In genomic region chr13:28886691-28887090, GRCm38 (mm10) we compare ENCODE assay signal across 8 mouse cellular contexts.
DNase-seq lines count a peak whose midpoint lies in the region; ATAC-seq and TF ChIP-seq lines count a peak whose summit lies in the region.

No protein-coding gene starts in this region.

- no peak for TF ChIP-seq CTCF in kidney, adult 2 months (conservative IDR thresholded peaks at IDR 0.05; ENCODE audit: insufficient read depth, insufficient read length, low read depth, low read length)
- no peak for TF ChIP-seq CTCF in forebrain, postnatal 0 days (IDR thresholded peaks at IDR 0.05; ENCODE audit: low read depth)
- TF ChIP-seq CTCF in midbrain, postnatal 0 days (IDR thresholded peaks at IDR 0.05) = no peak

- no peaks in the 10 kb centered on the region for H3K36me3 ChIP-seq in kidney, adult 2 months (ENCODE audit: control insufficient read depth, insufficient read depth, low read length)
- H3K36me3 ChIP-seq in forebrain, postnatal 0 days (ENCODE audit: insufficient read depth) = no peaks in the 10 kb centered on the region
- H3K36me3 ChIP-seq in kidney, embryonic 15.5 days = no peaks in the 10 kb centered on the region
- H3K36me3 ChIP-seq in midbrain, postnatal 0 days (ENCODE audit: insufficient read depth, low read length) = no peaks in the 10 kb centered on the region

- no peaks in the 10 kb centered on the region for H3K4me1 ChIP-seq in kidney, adult 2 months (ENCODE audit: control insufficient read depth, insufficient read depth, low read length)
- H3K4me1 ChIP-seq in forebrain, postnatal 0 days (ENCODE audit: insufficient read depth) = 0 out of 2 replicates have a peak, but pooled peaks cover 5% of the 10 kb centered on the region
- peaks cover 37% of the 10 kb centered on the region for H3K4me1 ChIP-seq in kidney, embryonic 15.5 days
- no peaks in the 10 kb centered on the region for H3K4me1 ChIP-seq in midbrain, postnatal 0 days (ENCODE audit: insufficient read depth, low read length)

- peak overlapping the region; percentile 34 for H3K4me2 ChIP-seq in forebrain, postnatal 0 days (ENCODE audit: low read depth)
- H3K4me2 ChIP-seq in kidney, embryonic 15.5 days = peak overlapping the region; percentile 38
- 0 out of 2 replicates have a peak overlapping the region, but pooled peaks have one; percentile 28 for H3K4me2 ChIP-seq in midbrain, postnatal 0 days (ENCODE audit: low read depth, low read length, poor library complexity, severe bottlenecking)

- H3K9ac ChIP-seq in forebrain, postnatal 0 days = no peak overlapping the region
- H3K9ac ChIP-seq in kidney, embryonic 15.5 days = no peak overlapping the region
- H3K9ac ChIP-seq in midbrain, postnatal 0 days (replicated peaks; ENCODE audit: low read length, poor library complexity, severe bottlenecking) = no peak overlapping the region

- H3K27me3 ChIP-seq in kidney, adult 2 months (replicated peaks; ENCODE audit: control insufficient read depth, insufficient read depth, low read length) = 0 out of 2 replicates have a peak, but pooled peaks cover 2% of the 10 kb centered on the region
- no peaks in the 10 kb centered on the region for H3K27me3 ChIP-seq in forebrain, postnatal 0 days (ENCODE audit: insufficient read depth, low read length)
- H3K27me3 ChIP-seq in kidney, embryonic 15.5 days = peaks cover 25% of the 10 kb centered on the region
- no peaks in the 10 kb centered on the region; the same call in 1 of the 2 replicates for H3K27me3 ChIP-seq in midbrain, postnatal 0 days (ENCODE audit: insufficient read depth, low read length)

- no peaks in the 10 kb centered on the region for H3K9me3 ChIP-seq in forebrain, postnatal 0 days (ENCODE audit: low read length)
- no peaks in the 10 kb centered on the region for H3K9me3 ChIP-seq in kidney, embryonic 15.5 days (replicated peaks)
- no peaks in the 10 kb centered on the region for H3K9me3 ChIP-seq in midbrain, postnatal 0 days (ENCODE audit: low read length)

- 45% methylated on average over 11 of the region's 11 CpGs for WGBS in kidney, adult 2 months
- WGBS in forebrain, postnatal 0 days = 22% methylated on average over 11 of the region's 11 CpGs
- WGBS in kidney, embryonic 15.5 days = 22% methylated on average over 11 of the region's 11 CpGs
- 21% methylated on average over 11 of the region's 11 CpGs for WGBS in midbrain, postnatal 0 days

- ATAC-seq in forebrain, postnatal 0 days = no peak
- ATAC-seq in kidney, embryonic 15.5 days (replicated peaks; ENCODE audit: low FRiP score) = no peak; the same call in 1 of the 2 replicates
- no peak for ATAC-seq in midbrain, postnatal 0 days (ENCODE audit: low FRiP score)

- no peak overlapping the region for H3K27ac ChIP-seq in kidney, adult 2 months (ENCODE audit: insufficient read depth, low read depth, low read length)
- H3K27ac ChIP-seq in forebrain, postnatal 0 days (ENCODE audit: low read depth, low read length) = no peak overlapping the region
- H3K27ac ChIP-seq in kidney, embryonic 15.5 days = no peak overlapping the region
- H3K27ac ChIP-seq in midbrain, postnatal 0 days (ENCODE audit: low read depth, low read length) = no peak overlapping the region

- DNase-seq in kidney, adult 2 months = peak; percentile 49
- no peak for DNase-seq in kidney, adult 8-10 months
- no peak for DNase-seq in forebrain, postnatal 0 days
- no peak for DNase-seq in midbrain, postnatal 0 days (ENCODE audit: low spot score)
- no peak for DNase-seq in spleen, adult 18-20 months
- no peak for DNase-seq in left cerebral cortex, adult 11 months (ENCODE audit: low spot score)
- no peak for DNase-seq in layer of hippocampus, adult 18-20 months (ENCODE audit: low spot score in 2 of 2)

- TF ChIP-seq POLR2A in kidney, adult 2 months (IDR thresholded peaks at IDR 0.05; ENCODE audit: low read depth, low read length) = no peak

- H3K4me3 ChIP-seq in kidney, adult 2 months (ENCODE audit: insufficient read depth, low read depth, low read length) = no peak overlapping the region
- H3K4me3 ChIP-seq in forebrain, postnatal 0 days (ENCODE audit: low read depth, low read length) = no peak overlapping the region
- 0 out of 2 replicates have a peak overlapping the region, but pooled peaks have one; percentile 7 for H3K4me3 ChIP-seq in kidney, embryonic 15.5 days (replicated peaks)
- no peak overlapping the region for H3K4me3 ChIP-seq in midbrain, postnatal 0 days (ENCODE audit: low read depth, low read length)
